Mouse (Mus musculus): ENCODE measurements around the gene Scfd2. TPM values are rescaled to one million over a fixed set of nuclear protein-coding genes. Genes with fewer than 3 reads are reported as not detected.
A peak's percentile ranks its signal among the peaks of the same experiment; 100 is the strongest.

Scfd2 gene
- polyA plus RNA-seq, 1 experiment from 2014 or later, result 19.7 TPM

- H3K9me3 ChIP-seq, result no peaks in the 10 kb centered on the region
- H3K9ac ChIP-seq, result no peak overlapping the region
- H3K36me3 ChIP-seq, result no peaks in the 10 kb centered on the region
- H3K4me1 ChIP-seq, result peaks cover 21% of the 10 kb centered on the region
- H3K4me2 ChIP-seq, result no peak overlapping the region
- no peak for ATAC-seq (ENCODE audit: insufficient read depth, low FRiP score, low read depth)
- WGBS, result 76% methylated on average over 8 of the region's 8 CpGs
- no peak overlapping the region for H3K27ac ChIP-seq
- no peak overlapping the region for H3K4me3 ChIP-seq (replicated peaks)
- H3K27me3 ChIP-seq (replicated peaks), result no peaks in the 10 kb centered on the region
Measured at GRCm38 (mm10) chr5:74245641-74246145, 285.9 kb downstream of the Scfd2 start.

- Histone ChIP-seq H3K27me3 (replicated peaks) (no peaks in the 10 kb centered on the region), H3K36me3 (no peaks in the 10 kb centered on the region), H3K4me1 (peaks cover 12% of the 10 kb centered on the region), H3K9me3 (no peaks in the 10 kb centered on the region), H3K4me2 (no peak overlapping the region), H3K9ac (no peak overlapping the region), H3K4me3 (replicated peaks) (no peak overlapping the region), H3K27ac (no peak overlapping the region)
- 86% methylated on average over 14 of the region's 14 CpGs for WGBS
- ATAC-seq (ENCODE audit: insufficient read depth, low FRiP score, low read depth), result no peak
Measured at GRCm38 (mm10) chr5:74244406-74245019, 287.0 kb downstream of the Scfd2 start.

GRCm38 (mm10) chr5:74242654-74243053, 288.9 kb downstream of the Scfd2 start:
- ATAC-seq (ENCODE audit: insufficient read depth, low FRiP score, low read depth), result no peak
- no peaks in the 10 kb centered on the region for H3K36me3 ChIP-seq
- no peak overlapping the region for H3K9ac ChIP-seq
- no peak overlapping the region for H3K4me3 ChIP-seq (replicated peaks)
- WGBS, result 32% methylated on average over 3 of the region's 3 CpGs
- H3K4me1 ChIP-seq, result peaks cover 9% of the 10 kb centered on the region
- H3K9me3 ChIP-seq, result no peaks in the 10 kb centered on the region
- H3K4me2 ChIP-seq, result no peak overlapping the region
- H3K27ac ChIP-seq, result no peak overlapping the region
- H3K27me3 ChIP-seq (replicated peaks), result no peaks in the 10 kb centered on the region

- WGBS, result 60% methylated on average over 13 of the region's 13 CpGs
- Histone ChIP-seq H3K9ac (no peak overlapping the region), H3K4me3 (replicated peaks) (no peak overlapping the region), H3K27me3 (replicated peaks) (no peaks in the 10 kb centered on the region), H3K4me1 (peaks cover 5% of the 10 kb centered on the region; the same call in 1 of the 2 replicates), H3K27ac (no peak overlapping the region), H3K4me2 (no peak overlapping the region), H3K9me3 (no peaks in the 10 kb centered on the region), H3K36me3 (no peaks in the 10 kb centered on the region)
- no peak for ATAC-seq (ENCODE audit: insufficient read depth, low FRiP score, low read depth)
Measured at GRCm38 (mm10) chr5:74240926-74241680, 290.5 kb downstream of the Scfd2 start.

- 63% methylated on average over 8 of the region's 8 CpGs for WGBS
- Histone ChIP-seq H3K9me3 (no peaks in the 10 kb centered on the region), H3K36me3 (no peaks in the 10 kb centered on the region), H3K4me2 (no peak overlapping the region), H3K4me1 (peaks cover 5% of the 10 kb centered on the region; the same call in 1 of the 2 replicates), H3K4me3 (replicated peaks) (no peak overlapping the region), H3K27me3 (replicated peaks) (no peaks in the 10 kb centered on the region), H3K27ac (no peak overlapping the region), H3K9ac (no peak overlapping the region)
- no peak for ATAC-seq (ENCODE audit: insufficient read depth, low FRiP score, low read depth)
Measured at GRCm38 (mm10) chr5:74240298-74240697, 291.3 kb downstream of the Scfd2 start.

GRCm38 (mm10) chr5:74239369-74239768, 292.2 kb downstream of the Scfd2 start:
- Histone ChIP-seq H3K27ac (no peak overlapping the region), H3K27me3 (replicated peaks) (no peaks in the 10 kb centered on the region), H3K36me3 (no peaks in the 10 kb centered on the region), H3K4me3 (replicated peaks) (no peak overlapping the region), H3K9me3 (no peaks in the 10 kb centered on the region), H3K4me2 (no peak overlapping the region), H3K4me1 (peaks cover 5% of the 10 kb centered on the region; the same call in 1 of the 2 replicates), H3K9ac (no peak overlapping the region)
- no peak for ATAC-seq (ENCODE audit: insufficient read depth, low FRiP score, low read depth)
- WGBS, result 90% methylated on average over 1 of the region's 1 CpGs

- Histone ChIP-seq H3K9ac (no peak overlapping the region), H3K27ac (no peak overlapping the region), H3K36me3 (no peaks in the 10 kb centered on the region), H3K9me3 (no peaks in the 10 kb centered on the region), H3K27me3 (replicated peaks) (no peaks in the 10 kb centered on the region), H3K4me1 (peaks cover 8% of the 10 kb centered on the region; the same call in 1 of the 2 replicates), H3K4me2 (no peak overlapping the region), H3K4me3 (replicated peaks) (no peak overlapping the region)
- 81% methylated on average over 7 of the region's 7 CpGs for WGBS
- ATAC-seq (ENCODE audit: insufficient read depth, low FRiP score, low read depth), result no peak
Measured at GRCm38 (mm10) chr5:74233808-74234207, 297.8 kb downstream of the Scfd2 start.

GRCm38 (mm10) chr5:74230525-74230924, 301.0 kb downstream of the Scfd2 start:
- peak; percentile 28; the same call in 1 of the 2 replicates for ATAC-seq (ENCODE audit: insufficient read depth, low FRiP score, low read depth)
- WGBS, result 50% methylated on average over 2 of the region's 2 CpGs
- peaks cover 8% of the 10 kb centered on the region; the same call in 1 of the 2 replicates for H3K4me1 ChIP-seq
- no peak overlapping the region for H3K4me2 ChIP-seq
- no peaks in the 10 kb centered on the region for H3K36me3 ChIP-seq
- no peaks in the 10 kb centered on the region for H3K9me3 ChIP-seq
- no peak overlapping the region for H3K27ac ChIP-seq
- no peak overlapping the region for H3K9ac ChIP-seq
- H3K27me3 ChIP-seq (replicated peaks), result no peaks in the 10 kb centered on the region
- no peak overlapping the region for H3K4me3 ChIP-seq (replicated peaks)

GRCm38 (mm10) chr5:74229775-74230413, 301.7 kb downstream of the Scfd2 start:
- no peak for ATAC-seq (ENCODE audit: insufficient read depth, low FRiP score, low read depth)
- Histone ChIP-seq H3K27me3 (replicated peaks) (no peaks in the 10 kb centered on the region), H3K36me3 (no peaks in the 10 kb centered on the region), H3K4me3 (replicated peaks) (no peak overlapping the region), H3K9me3 (no peaks in the 10 kb centered on the region), H3K4me1 (peaks cover 8% of the 10 kb centered on the region; the same call in 1 of the 2 replicates), H3K9ac (no peak overlapping the region), H3K27ac (no peak overlapping the region), H3K4me2 (no peak overlapping the region)
- WGBS, result 42% methylated on average over 11 of the region's 11 CpGs

- H3K4me2 ChIP-seq, result no peak overlapping the region
- 45% methylated on average over 1 of the region's 1 CpGs for WGBS
- no peaks in the 10 kb centered on the region for H3K9me3 ChIP-seq
- H3K4me3 ChIP-seq (replicated peaks), result no peak overlapping the region
- H3K9ac ChIP-seq, result no peak overlapping the region
- H3K27me3 ChIP-seq (replicated peaks), result no peaks in the 10 kb centered on the region
- no peaks in the 10 kb centered on the region for H3K36me3 ChIP-seq
- H3K4me1 ChIP-seq, result peaks cover 8% of the 10 kb centered on the region; the same call in 1 of the 2 replicates
- no peak for ATAC-seq (ENCODE audit: insufficient read depth, low FRiP score, low read depth)
- no peak overlapping the region for H3K27ac ChIP-seq
Measured at GRCm38 (mm10) chr5:74228938-74229337, 302.6 kb downstream of the Scfd2 start.

- H3K27me3 ChIP-seq (replicated peaks), result no peaks in the 10 kb centered on the region
- H3K4me3 ChIP-seq (replicated peaks), result no peak overlapping the region
- ATAC-seq (ENCODE audit: insufficient read depth, low FRiP score, low read depth), result no peak
- no peaks in the 10 kb centered on the region for H3K36me3 ChIP-seq
- no peaks in the 10 kb centered on the region for H3K9me3 ChIP-seq
- no peak overlapping the region for H3K9ac ChIP-seq
- H3K4me2 ChIP-seq, result no peak overlapping the region
- WGBS, result 95% methylated on average over 6 of the region's 6 CpGs
- H3K4me1 ChIP-seq, result peaks cover 8% of the 10 kb centered on the region; the same call in 1 of the 2 replicates
- H3K27ac ChIP-seq, result no peak overlapping the region
Measured at GRCm38 (mm10) chr5:74227352-74227751, 304.2 kb downstream of the Scfd2 start.

- Histone ChIP-seq H3K27me3 (replicated peaks) (no peaks in the 10 kb centered on the region), H3K4me3 (replicated peaks) (no peak overlapping the region), H3K36me3 (no peaks in the 10 kb centered on the region), H3K9me3 (no peaks in the 10 kb centered on the region), H3K4me1 (peaks cover 8% of the 10 kb centered on the region; the same call in 1 of the 2 replicates), H3K27ac (no peak overlapping the region), H3K9ac (no peak overlapping the region), H3K4me2 (no peak overlapping the region)
- ATAC-seq (ENCODE audit: insufficient read depth, low FRiP score, low read depth), result no peak
- 96% methylated on average over 5 of the region's 5 CpGs for WGBS
Measured at GRCm38 (mm10) chr5:74226183-74226582, 305.4 kb downstream of the Scfd2 start.

Data from stomach, embryonic 15.5 days (tissue).